Mouse (Mus musculus): Measurements from ENCODE around the gene Enkur. TPM values are rescaled to one million over a fixed set of nuclear protein-coding genes. Genes with fewer than 3 reads are reported as not detected.

Gene Enkur
- total RNA-seq, 2 experiments from 2014 or later, result 1.2 to 2.3 TPM

GRCm38 (mm10) chr2:21191232-21191631 is 13.9 kb downstream of the Enkur start:
- DNase-seq (ENCODE audit: low spot score in 2 of 2), result no peak

- no peak for DNase-seq (ENCODE audit: low spot score in 2 of 2)
Observed at GRCm38 (mm10) chr2:21188610-21189009, 16.6 kb downstream of the Enkur start.

- peak; percentile 27 to 37 for DNase-seq (ENCODE audit: low spot score in 2 of 2)
Observed at GRCm38 (mm10) chr2:21187576-21187975, 17.6 kb downstream of the Enkur start.

GRCm38 (mm10) chr2:21182811-21183210 is 22.4 kb downstream of the Enkur start:
- no peak for DNase-seq (ENCODE audit: low spot score in 2 of 2)

- no peak for DNase-seq (ENCODE audit: low spot score in 2 of 2)
Observed at GRCm38 (mm10) chr2:21179136-21179535, 26.0 kb downstream of the Enkur start.

- DNase-seq (ENCODE audit: low spot score in 2 of 2), result no peak
Observed at GRCm38 (mm10) chr2:21172797-21173196, 32.4 kb downstream of the Enkur start.

GRCm38 (mm10) chr2:21167916-21168315 is 37.2 kb downstream of the Enkur start:
- DNase-seq (ENCODE audit: low spot score in 2 of 2), result no peak

GRCm38 (mm10) chr2:21164296-21164695 is 40.9 kb downstream of the Enkur start:
- no peak for DNase-seq (ENCODE audit: low spot score in 2 of 2)

GRCm38 (mm10) chr2:21153469-21153868 is 51.7 kb downstream of the Enkur start:
- DNase-seq (ENCODE audit: low spot score in 2 of 2), result no peak

- no peak for DNase-seq (ENCODE audit: low spot score in 2 of 2)
Observed at GRCm38 (mm10) chr2:21147169-21147568, 58.0 kb downstream of the Enkur start.

- no peak for DNase-seq (ENCODE audit: low spot score in 2 of 2)
Observed at GRCm38 (mm10) chr2:21146486-21146885, 58.7 kb downstream of the Enkur start.

- no peak for DNase-seq (ENCODE audit: low spot score in 2 of 2)
Observed at GRCm38 (mm10) chr2:21142616-21143015, 62.5 kb downstream of the Enkur start.

- peak; percentile 49 to 50 for DNase-seq (ENCODE audit: low spot score in 2 of 2)
Observed at GRCm38 (mm10) chr2:21142204-21142580, 63.0 kb downstream of the Enkur start.

- peak; percentile 10 to 12 for DNase-seq (ENCODE audit: low spot score in 2 of 2)
Observed at GRCm38 (mm10) chr2:21141520-21142203, 63.5 kb downstream of the Enkur start.

GRCm38 (mm10) chr2:21141189-21141519 is 64.0 kb downstream of the Enkur start:
- no peak for DNase-seq (ENCODE audit: low spot score in 2 of 2)

Other genes with a start within 250 kb of the Enkur start
- 100 to 1,000 TPM in 1 of 2 experiments, 10 to 100 TPM in 1; 86.5 to 106 TPM for gene Arhgap21, start 236.5 kb downstream of the Enkur start, total RNA-seq (2021)
- 1 to 10 TPM; 6.5 to 7.3 TPM for gene Thnsl1, start 359 bp upstream of the Enkur start, total RNA-seq (2021)
- 1 to 10 TPM in 1 of 2 experiments, under 1 TPM in 1; 0.76 to 1.0 TPM for gene Gpr158, start 162.2 kb upstream of the Enkur start, total RNA-seq (2021)